Mouse (Mus musculus): ENCODE measurements around the gene Golga2. TPM values are rescaled to one million over a fixed set of nuclear protein-coding genes. Genes with fewer than 3 reads are reported as not detected.

The Golga2 gene
- 22.0 and 22.2 TPM in 2 replicates for polyA plus RNA-seq (2015; fragmentation: Nextera tagmentation; extraction: Ambion mirVana)

GRCm38 (mm10) chr2:32287334-32287840, at the start of gene Golga2:
Golga2 (plus strand) TSS chr2:32287384.
- no peaks in the 10 kb centered on the region for H3K9me3 ChIP-seq
- H3K27me3 ChIP-seq (replicated peaks): no peaks in the 10 kb centered on the region
- H3K4me2 ChIP-seq: peak within 1 kb of the TSS; percentile 91
- peaks cover 43% of the 10 kb centered on the region for H3K36me3 ChIP-seq
- peak within 1 kb of the TSS; percentile 99 for H3K9ac ChIP-seq
- peak within 1 kb of the TSS; percentile 93 for H3K4me3 ChIP-seq
- ATAC-seq (ENCODE audit: extremely low read depth, insufficient number of reproducible peaks, low FRiP score, low TSS enrichment): no peak
- 1% methylated on average over 23 of the region's 23 CpGs for WGBS
- H3K27ac ChIP-seq (replicated peaks): peak within 1 kb of the TSS; percentile 82
- H3K4me1 ChIP-seq: peaks cover 30% of the 10 kb centered on the region

GRCm38 (mm10) chr2:32237571-32237970, 49.6 kb upstream of the Golga2 start:
- Histone ChIP-seq H3K27ac (replicated peaks) (peak overlapping the region; percentile 95), H3K27me3 (replicated peaks) (no peaks in the 10 kb centered on the region), H3K4me1 (peaks cover 26% of the 10 kb centered on the region), H3K36me3 (peaks cover 44% of the 10 kb centered on the region), H3K4me2 (peak overlapping the region; percentile 82), H3K9ac (peak overlapping the region; percentile 88), H3K9me3 (no peaks in the 10 kb centered on the region), H3K4me3 (peak overlapping the region; percentile 67)
- 33% methylated on average over 4 of the region's 4 CpGs for WGBS
- ATAC-seq (ENCODE audit: extremely low read depth, insufficient number of reproducible peaks, low FRiP score, low TSS enrichment): no peak

GRCm38 (mm10) chr2:32238708-32239435, 48.3 kb upstream of the Golga2 start:
- ATAC-seq (ENCODE audit: extremely low read depth, insufficient number of reproducible peaks, low FRiP score, low TSS enrichment): no peak
- Histone ChIP-seq H3K4me2 (no peak overlapping the region), H3K27me3 (replicated peaks) (no peaks in the 10 kb centered on the region), H3K9ac (no peak overlapping the region), H3K27ac (replicated peaks) (no peak overlapping the region), H3K4me3 (no peak overlapping the region), H3K9me3 (no peaks in the 10 kb centered on the region), H3K36me3 (peaks cover 41% of the 10 kb centered on the region), H3K4me1 (peaks cover 26% of the 10 kb centered on the region)
- WGBS: 85% methylated on average over 9 of the region's 9 CpGs

DNA sequence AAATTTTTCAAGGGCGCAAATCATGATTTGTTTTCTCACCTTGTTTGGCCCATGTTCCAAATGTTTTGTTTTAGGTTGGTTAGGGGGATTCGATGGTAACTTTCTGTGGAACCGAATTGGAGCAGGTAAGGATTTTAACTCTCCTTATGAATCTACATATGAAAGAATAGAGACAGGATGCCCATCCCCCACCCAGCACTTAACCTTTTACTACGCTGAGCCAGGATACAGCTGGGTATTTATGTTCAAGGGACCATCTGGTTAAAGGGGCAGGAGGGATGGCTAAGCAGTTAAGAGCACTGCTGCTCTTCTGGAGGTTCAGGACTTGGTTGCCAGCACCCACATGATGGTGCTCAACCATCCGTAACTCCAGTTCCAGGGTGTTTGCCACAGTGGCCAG, 46.6 kb upstream of the Golga2 start:
- WGBS: 83% methylated on average over 5 of the region's 5 CpGs
- Histone ChIP-seq H3K4me2 (no peak overlapping the region), H3K4me3 (no peak overlapping the region), H3K9ac (no peak overlapping the region), H3K27ac (replicated peaks) (no peak overlapping the region), H3K9me3 (no peaks in the 10 kb centered on the region), H3K27me3 (replicated peaks) (no peaks in the 10 kb centered on the region), H3K36me3 (peaks cover 47% of the 10 kb centered on the region), H3K4me1 (peaks cover 12% of the 10 kb centered on the region)
- ATAC-seq (ENCODE audit: extremely low read depth, insufficient number of reproducible peaks, low FRiP score, low TSS enrichment): no peak

DNA sequence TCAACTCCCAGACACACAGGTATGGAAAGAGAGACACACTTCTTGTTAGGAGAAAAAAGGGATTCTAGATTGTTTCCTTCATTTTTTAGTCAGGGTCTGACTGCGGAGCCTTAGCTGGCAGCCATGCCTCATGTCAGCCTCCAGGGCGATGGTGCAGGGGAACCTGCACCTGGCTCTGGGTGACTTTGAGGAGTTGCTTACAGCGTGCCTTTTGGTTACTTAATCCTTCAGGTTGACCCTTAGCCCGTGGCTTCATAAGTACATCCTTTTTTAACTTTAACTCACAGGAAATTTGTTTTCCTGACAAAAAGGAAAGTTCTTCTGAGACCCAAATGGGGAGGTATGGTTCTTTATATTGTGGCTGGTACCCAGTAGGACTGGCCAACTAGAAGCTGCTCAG, 44.2 kb upstream of the Golga2 start:
- H3K4me2 ChIP-seq: no peak overlapping the region
- WGBS: 82% methylated on average over 4 of the region's 4 CpGs
- peaks cover 71% of the 10 kb centered on the region for H3K36me3 ChIP-seq
- H3K4me3 ChIP-seq: no peak overlapping the region
- no peak overlapping the region for H3K9ac ChIP-seq
- ATAC-seq (ENCODE audit: extremely low read depth, insufficient number of reproducible peaks, low FRiP score, low TSS enrichment): no peak
- no peak overlapping the region for H3K27ac ChIP-seq (replicated peaks)
- H3K4me1 ChIP-seq: peaks cover 1% of the 10 kb centered on the region
- no peaks in the 10 kb centered on the region for H3K27me3 ChIP-seq (replicated peaks)
- H3K9me3 ChIP-seq: no peaks in the 10 kb centered on the region

- 76% methylated on average over 4 of the region's 4 CpGs for WGBS
These were observed 40.4 kb upstream of the Golga2 start for GRCm38 (mm10) chr2:32246741-32247140.

DNA sequence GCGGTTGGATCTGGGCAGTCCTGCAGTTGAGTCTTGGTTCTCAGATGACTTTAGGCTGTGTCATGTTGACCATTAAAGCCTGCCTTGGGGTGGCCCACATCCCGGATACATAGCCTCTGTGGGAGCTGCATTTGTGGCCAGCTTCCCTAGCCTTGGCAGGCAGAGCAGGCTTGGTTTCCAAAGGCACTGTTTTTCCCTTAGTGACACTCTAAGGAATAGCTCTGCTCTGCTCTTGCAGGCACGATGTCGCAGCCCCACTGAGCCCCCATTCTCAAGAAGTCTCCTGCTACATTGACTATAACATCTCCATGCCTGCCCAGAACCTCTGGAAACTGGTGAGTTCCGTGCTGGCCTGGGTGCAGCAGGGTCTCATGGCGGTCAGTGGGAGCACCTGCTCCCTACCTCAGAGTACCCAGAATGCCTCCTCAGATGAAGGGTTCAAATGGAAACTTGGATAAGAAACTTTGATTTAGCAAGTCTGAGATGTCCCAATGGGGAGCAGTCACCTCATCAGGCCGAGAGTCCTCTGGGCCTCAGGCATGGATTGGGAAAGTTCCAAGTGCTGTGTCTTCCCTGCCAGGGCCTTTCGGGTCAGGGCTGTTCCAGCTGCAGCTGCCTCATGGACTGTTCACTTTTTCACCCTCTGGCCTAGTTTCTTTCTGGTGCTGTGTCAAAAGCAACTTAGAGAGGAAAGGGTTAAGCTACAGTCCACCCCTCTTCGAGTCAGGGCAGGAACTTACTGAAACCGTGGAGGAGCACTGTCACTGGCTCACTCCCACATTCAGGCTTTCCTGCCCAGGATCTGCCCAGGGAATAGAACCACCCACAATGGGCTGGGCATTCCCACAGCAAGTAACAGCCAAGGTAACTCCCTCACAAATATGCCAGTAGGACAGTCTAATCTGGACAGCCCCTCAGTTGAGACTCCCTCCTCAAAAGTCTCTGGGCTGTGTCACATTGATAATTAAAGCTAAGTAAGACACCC, 38.5 kb upstream of the Golga2 start:
- H3K4me2 ChIP-seq: no peak overlapping the region
- H3K36me3 ChIP-seq: peaks cover 99% of the 10 kb centered on the region
- H3K27me3 ChIP-seq (replicated peaks): no peaks in the 10 kb centered on the region
- H3K4me3 ChIP-seq: no peak overlapping the region
- no peak overlapping the region for H3K9ac ChIP-seq
- 70% methylated on average over 10 of the region's 10 CpGs for WGBS
- no peak overlapping the region for H3K27ac ChIP-seq (replicated peaks)
- no peaks in the 10 kb centered on the region for H3K4me1 ChIP-seq
- ATAC-seq (ENCODE audit: extremely low read depth, insufficient number of reproducible peaks, low FRiP score, low TSS enrichment): no peak
- H3K9me3 ChIP-seq: no peaks in the 10 kb centered on the region

More at GRCm38 (mm10) chr2:32246741-32247140, 40.4 kb upstream of the Golga2 start:
- no peaks in the 10 kb centered on the region for H3K9me3 ChIP-seq
- H3K36me3 ChIP-seq: peaks cover 95% of the 10 kb centered on the region
- no peak overlapping the region for H3K9ac ChIP-seq
- H3K4me1 ChIP-seq: no peaks in the 10 kb centered on the region
- H3K27ac ChIP-seq (replicated peaks): no peak overlapping the region
- no peak for ATAC-seq (ENCODE audit: extremely low read depth, insufficient number of reproducible peaks, low FRiP score, low TSS enrichment)
- H3K27me3 ChIP-seq (replicated peaks): no peaks in the 10 kb centered on the region
- no peak overlapping the region for H3K4me2 ChIP-seq
- no peak overlapping the region for H3K4me3 ChIP-seq

DNA sequence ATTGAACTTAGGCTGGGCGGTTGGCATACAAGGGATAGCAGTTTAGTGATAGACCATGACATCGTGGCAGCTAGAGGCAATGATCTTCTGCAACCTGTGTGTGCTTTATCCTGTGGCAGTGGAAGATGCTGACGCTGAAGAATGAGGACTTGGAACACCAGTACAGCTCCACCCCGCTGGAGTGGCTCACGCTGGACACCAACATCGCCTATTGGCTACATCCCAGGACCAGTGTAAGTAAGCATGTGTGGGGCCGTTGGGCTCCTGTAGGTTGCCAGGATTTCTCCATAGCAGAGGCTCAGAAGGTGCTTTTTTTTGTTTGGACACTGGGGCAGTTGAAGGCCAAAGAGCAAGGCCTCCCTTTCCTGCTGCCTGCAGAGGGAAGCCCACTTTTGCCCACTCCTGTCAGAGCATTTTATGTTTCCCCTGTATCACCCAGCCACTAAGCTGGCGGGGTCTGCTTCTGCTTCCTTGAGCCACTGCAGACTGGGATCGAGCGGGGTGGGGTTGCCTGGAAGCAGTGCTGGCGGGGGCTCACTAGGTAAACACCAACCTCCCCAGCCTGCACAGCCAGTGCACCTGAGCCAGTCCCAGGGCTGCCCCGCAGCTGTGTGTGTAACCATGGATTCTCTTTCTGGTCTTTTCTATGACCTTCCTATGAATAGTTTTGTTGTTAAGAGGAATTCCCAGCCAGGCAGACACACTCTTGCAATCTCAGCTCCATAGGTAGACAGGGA, 35.2 kb upstream of the Golga2 start:
- Histone ChIP-seq H3K9me3 (no peaks in the 10 kb centered on the region), H3K4me1 (no peaks in the 10 kb centered on the region), H3K36me3 (peaks cover 94% of the 10 kb centered on the region), H3K4me3 (no peak overlapping the region), H3K27ac (replicated peaks) (no peak overlapping the region), H3K4me2 (no peak overlapping the region), H3K9ac (no peak overlapping the region), H3K27me3 (replicated peaks) (no peaks in the 10 kb centered on the region)
- ATAC-seq (ENCODE audit: extremely low read depth, insufficient number of reproducible peaks, low FRiP score, low TSS enrichment): no peak
- WGBS: 80% methylated on average over 12 of the region's 12 CpGs

GRCm38 (mm10) chr2:32252658-32253057, 34.5 kb upstream of the Golga2 start:
- no peaks in the 10 kb centered on the region for H3K9me3 ChIP-seq
- H3K27ac ChIP-seq (replicated peaks): no peak overlapping the region
- H3K27me3 ChIP-seq (replicated peaks): no peaks in the 10 kb centered on the region
- 85% methylated on average over 5 of the region's 5 CpGs for WGBS
- no peak overlapping the region for H3K9ac ChIP-seq
- H3K4me3 ChIP-seq: no peak overlapping the region
- H3K4me2 ChIP-seq: no peak overlapping the region
- H3K4me1 ChIP-seq: no peaks in the 10 kb centered on the region
- peaks cover 94% of the 10 kb centered on the region for H3K36me3 ChIP-seq
- no peak for ATAC-seq (ENCODE audit: extremely low read depth, insufficient number of reproducible peaks, low FRiP score, low TSS enrichment)

- Histone ChIP-seq H3K9me3 (no peaks in the 10 kb centered on the region), H3K36me3 (peaks cover 94% of the 10 kb centered on the region), H3K4me1 (no peaks in the 10 kb centered on the region; the same call in 1 of the 2 replicates), H3K4me3 (no peak overlapping the region), H3K9ac (no peak overlapping the region), H3K27ac (replicated peaks) (no peak overlapping the region), H3K27me3 (replicated peaks) (no peaks in the 10 kb centered on the region), H3K4me2 (no peak overlapping the region)
- ATAC-seq (ENCODE audit: extremely low read depth, insufficient number of reproducible peaks, low FRiP score, low TSS enrichment): no peak
- WGBS: 58% methylated on average over 1 of the region's 1 CpGs
These were observed 33.8 kb upstream of the Golga2 start for GRCm38 (mm10) chr2:32253352-32253751.

DNA sequence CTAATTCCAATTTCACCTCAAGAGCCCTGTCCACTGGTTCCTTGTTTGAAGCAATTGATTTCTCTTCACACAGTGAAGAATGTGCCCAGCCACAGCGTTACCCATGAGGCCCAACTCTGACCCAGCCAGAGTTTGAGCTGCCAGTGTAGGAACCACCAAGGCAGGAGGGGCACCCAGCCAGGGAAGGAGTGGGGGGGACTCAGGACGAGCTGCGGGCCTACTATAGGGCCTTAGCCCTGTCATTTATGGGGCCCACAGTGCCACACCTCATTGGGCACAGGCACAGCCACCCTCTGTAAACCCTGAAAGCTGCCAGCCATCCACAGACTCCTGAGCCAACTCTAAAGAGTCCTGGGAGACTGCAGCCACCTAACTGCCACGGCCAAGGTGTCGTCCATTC, 32.6 kb upstream of the Golga2 start:
- 81% methylated on average over 5 of the region's 5 CpGs for WGBS
- H3K27me3 ChIP-seq (replicated peaks): no peaks in the 10 kb centered on the region
- no peak overlapping the region for H3K4me2 ChIP-seq
- peaks cover 85% of the 10 kb centered on the region for H3K36me3 ChIP-seq
- H3K4me1 ChIP-seq: peaks cover 10% of the 10 kb centered on the region
- ATAC-seq (ENCODE audit: extremely low read depth, insufficient number of reproducible peaks, low FRiP score, low TSS enrichment): no peak
- no peaks in the 10 kb centered on the region for H3K9me3 ChIP-seq
- H3K27ac ChIP-seq (replicated peaks): no peak overlapping the region
- H3K4me3 ChIP-seq: no peak overlapping the region
- H3K9ac ChIP-seq: no peak overlapping the region
